Mouse (Mus musculus) heart, adult 2 months (tissue): ENCODE data around the gene Emid1.

Experiments used
- CTCF ChIP-seq: fragments of 200-600 bp; IDR thresholded peaks from 2 replicates; pipeline ENCODE4 v1.8.1; 2022; ENCODE audit warnings: antibody characterized with exemption, mild to moderate bottlenecking, moderate library complexity
- POLR2A ChIP-seq: fragments of 200-500 bp; IDR thresholded peaks from 2 replicates; pipeline ENCODE4 v1.6.1; 2011; ENCODE audit warnings: mild to moderate bottlenecking, low read depth, low read length, control low read depth; ENCODE audit not compliant: insufficient read depth

- TF ChIP-seq POLR2A (no peak), CTCF (no peak)
These were observed 23.0 kb downstream of the Emid1 start for GRCm38 (mm10) chr11:5129035-5129480.
